Mouse (Mus musculus): ENCODE data around the gene Gm7714. TPM values are rescaled to one million over a fixed set of nuclear protein-coding genes. Genes with fewer than 3 reads are reported as not detected.

Gene Gm7714
- not detected for polyA plus RNA-seq (2015; fragmentation: Illumina TruSeq; extraction: RNeasy Lipid Tissue Mini Kit (QIAGEN cat#74804); ENCODE audit: insufficient read depth, low read depth, low replicate concordance)

GRCm38 (mm10) chr5:88268619-88269018, at the start of gene Gm7714:
Gm7714 (plus strand) TSS chr5:88268919.

GRCm38 (mm10) chr5:88317012-88317411, 48.3 kb downstream of the Gm7714 start, which contains the start of gene Prol1:
Prol1 (plus strand) TSS chr5:88317312.

Other genes starting within 250 kb of the Gm7714 start
- not detected for gene Smr2, start 182.4 kb upstream of the Gm7714 start, polyA plus RNA-seq (2015; fragmentation: Illumina TruSeq; extraction: RNeasy Lipid Tissue Mini Kit (QIAGEN cat#74804); ENCODE audit: insufficient read depth, low read depth, low replicate concordance)
- gene Gm11116, start 157.4 kb upstream of the Gm7714 start, polyA plus RNA-seq (2015; fragmentation: Illumina TruSeq; extraction: RNeasy Lipid Tissue Mini Kit (QIAGEN cat#74804); ENCODE audit: insufficient read depth, low read depth, low replicate concordance), result not detected
- gene Gm11115, start 114.8 kb upstream of the Gm7714 start, polyA plus RNA-seq (2015; fragmentation: Illumina TruSeq; extraction: RNeasy Lipid Tissue Mini Kit (QIAGEN cat#74804); ENCODE audit: insufficient read depth, low read depth, low replicate concordance), result not detected
- not detected for gene Prol1, start 48.4 kb downstream of the Gm7714 start, polyA plus RNA-seq (2015; fragmentation: Illumina TruSeq; extraction: RNeasy Lipid Tissue Mini Kit (QIAGEN cat#74804); ENCODE audit: insufficient read depth, low read depth, low replicate concordance)
- not detected for gene Amtn, start 107.2 kb downstream of the Gm7714 start, polyA plus RNA-seq (2015; fragmentation: Illumina TruSeq; extraction: RNeasy Lipid Tissue Mini Kit (QIAGEN cat#74804); ENCODE audit: insufficient read depth, low read depth, low replicate concordance)
- gene Ambn, start 187.1 kb downstream of the Gm7714 start, polyA plus RNA-seq (2015; fragmentation: Illumina TruSeq; extraction: RNeasy Lipid Tissue Mini Kit (QIAGEN cat#74804); ENCODE audit: insufficient read depth, low read depth, low replicate concordance), result not detected
- gene Enam, start 219.1 kb downstream of the Gm7714 start, polyA plus RNA-seq (2015; fragmentation: Illumina TruSeq; extraction: RNeasy Lipid Tissue Mini Kit (QIAGEN cat#74804); ENCODE audit: insufficient read depth, low read depth, low replicate concordance), result not detected

Measured in pancreas, adult 10 weeks (tissue).